Mouse (Mus musculus): ENCODE measurements around the gene Tram1l1. TPM values are rescaled to one million over a fixed set of nuclear protein-coding genes. Genes with fewer than 3 reads are reported as not detected.

Tram1l1 gene
- polyA plus RNA-seq (2017; shearing (Covaris generic)): not detected

DNA sequence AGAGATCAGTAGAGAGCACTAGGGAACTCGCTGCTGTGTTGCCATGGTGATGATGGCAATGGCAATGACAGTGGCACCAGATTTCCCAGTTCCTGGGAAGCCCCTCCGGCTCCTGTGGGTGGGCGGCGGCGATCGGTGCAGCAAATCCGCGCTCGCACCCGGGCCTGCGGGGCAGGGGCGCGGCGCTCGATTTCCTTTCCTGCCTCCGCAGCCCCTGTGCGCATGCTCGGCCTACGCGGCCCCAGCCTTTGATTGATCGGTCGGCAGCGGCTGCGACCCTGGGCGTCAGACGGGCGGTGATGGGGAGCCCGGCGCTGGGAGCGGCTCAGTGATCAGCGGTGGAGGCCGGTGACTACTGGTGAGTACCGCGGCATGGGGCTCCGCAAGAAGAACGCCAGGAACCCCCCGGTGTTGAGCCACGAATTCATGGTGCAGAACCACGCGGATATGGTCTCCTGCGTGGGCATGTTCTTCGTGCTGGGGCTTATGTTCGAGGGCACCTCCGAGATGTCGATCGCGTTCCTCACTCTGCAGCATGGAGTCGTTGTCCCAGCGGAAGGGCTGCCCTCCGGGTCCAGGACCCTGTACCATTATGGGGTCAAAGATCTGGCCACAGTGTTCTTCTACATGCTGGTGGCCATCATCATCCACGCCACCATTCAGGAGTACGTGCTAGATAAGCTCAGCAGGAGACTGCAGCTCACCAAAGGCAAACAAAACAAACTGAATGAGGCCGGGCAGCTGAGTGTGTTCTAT, at the start of gene Tram1l1:
Gene Tram1l1 (plus strand): TSS at position 35 of the 756 bp plus-strand sequence.

Other genes with a start within 250 kb of the Tram1l1 start
- gene 1700006A11Rik, start 105.2 kb downstream of the Tram1l1 start, polyA plus RNA-seq (2017; shearing (Covaris generic)): not detected